Mouse (Mus musculus) G1E (cell line): ENCODE measurements around the gene Gatad2b. TPM values are rescaled to one million over a fixed set of nuclear protein-coding genes. Genes with fewer than 3 reads are reported as not detected.

Experiments
- ATAC-seq: 2 replicates; pipeline ENCODE4 v1.8.0; 2016; ENCODE audit warnings: mild to moderate bottlenecking; ENCODE audit not compliant: insufficient number of reproducible peaks, poor library complexity, low FRiP score, severe bottlenecking; ENCODE audit errors: extremely low read depth
- DNase-seq: peaks from one replicate; pipeline ENCODE4 v3.0.0; 2012; ENCODE audit warnings: low spot score
- H3K27me3 ChIP-seq: 2 replicates; pipeline ENCODE4 v1.6.1; 2012; ENCODE audit warnings: mild to moderate bottlenecking, low read length, inconsistent platforms; ENCODE audit not compliant: insufficient read depth
- H3K36me3 ChIP-seq: replicated peaks from 2 replicates; pipeline ENCODE3; 2012; ENCODE audit warnings: mild to moderate bottlenecking, inconsistent platforms
- H3K4me1 ChIP-seq: 2 replicates; pipeline ENCODE4 v1.6.1; 2012; ENCODE audit warnings: low read depth, low read length, inconsistent platforms, mixed read lengths; ENCODE audit not compliant: insufficient read depth
- H3K4me3 ChIP-seq: 2 replicates; pipeline ENCODE4 v1.5.1; 2012; ENCODE audit warnings: low read depth, mild to moderate bottlenecking, inconsistent platforms, low read length, moderate library complexity, mixed read lengths
- H3K9me3 ChIP-seq: replicated peaks from 2 replicates; pipeline ENCODE4 v1.6.1; 2012; ENCODE audit warnings: inconsistent platforms
- CTCF ChIP-seq: IDR thresholded peaks from 2 replicates; pipeline ENCODE4 v1.5.1; 2012; ENCODE audit warnings: low read depth, low read length, inconsistent platforms, mixed read lengths
- GATA1 ChIP-seq: IDR thresholded peaks from 2 replicates; pipeline ENCODE4 v1.6.1; 2012; ENCODE audit warnings: borderline replicate concordance, low read length, inconsistent platforms, mixed read lengths
- GATA2 ChIP-seq: IDR thresholded peaks from 2 replicates; pipeline ENCODE4 v1.6.1; 2012; ENCODE audit warnings: low read depth, low read length, inconsistent platforms, borderline replicate concordance
- POLR2AphosphoS5 ChIP-seq: IDR thresholded peaks from 2 replicates; pipeline ENCODE4 v1.6.1; 2012; ENCODE audit warnings: low read depth, low read length, inconsistent platforms; ENCODE audit not compliant: insufficient replicate concordance
- TAL1 ChIP-seq: conservative IDR thresholded peaks from 2 replicates; pipeline ENCODE4 v1.6.1; 2012; ENCODE audit warnings: low read depth, low read length, inconsistent platforms, mixed read lengths
- polyA plus RNA-seq: library from polyadenylated mRNA; stranded (reverse); fragments of >175 nt; gene quantifications from 2 replicates; pipeline ENCODE4 v1.2.3, GENCODE M21; 2012
- total RNA-seq, 2 experiments: library from RNA; stranded (forward) in 1 of 2; stranded (reverse) in 1 of 2; fragments of 200-1000 nt in 1 of 2; fragments of >200 nt in 1 of 2; fragmentation: Nextera tagmentation in 1 of 2; gene quantifications; 2 replicates each; pipeline ENCODE4 v1.2.3; 2014 to 2017

Gene Gatad2b
- total and polyA plus RNA-seq, 3 experiments: 6.8 to 176 (median 19.1) TPM

DNA sequence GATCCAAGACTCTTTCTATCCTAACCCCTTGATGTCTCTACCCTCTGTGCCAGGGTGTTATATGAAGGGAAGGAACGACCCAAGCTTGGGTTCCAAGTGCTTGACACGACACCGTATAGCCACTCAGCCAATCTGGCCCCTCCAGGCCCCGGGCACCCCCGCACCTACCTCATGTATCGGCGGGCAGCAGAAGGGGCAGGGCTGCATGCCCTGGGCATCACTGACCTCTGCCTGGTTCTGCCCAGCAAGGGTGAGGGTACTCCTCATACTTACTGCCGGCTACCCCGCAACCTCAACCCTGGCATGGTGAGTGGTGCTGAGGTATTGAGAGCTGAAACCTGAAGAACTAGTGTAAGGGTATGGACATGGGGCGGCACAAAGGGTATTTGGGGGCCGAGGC lies 24.8 kb upstream of the Gatad2b start:
- Histone ChIP-seq H3K27me3 (no peaks in the 10 kb centered on the region), H3K36me3 (peaks cover 74% of the 10 kb centered on the region), H3K9me3 (no peaks in the 10 kb centered on the region), H3K4me1 (peaks cover 58% of the 10 kb centered on the region), H3K4me3 (peak overlapping the region; percentile 46; the same call in 1 of the 2 replicates)
- TF ChIP-seq CTCF (no peak), GATA2 (no peak), GATA1 (no peak), POLR2AphosphoS5 (no peak), TAL1 (no peak)
- ATAC-seq (no peak), DNase-seq (no peak)

DNA sequence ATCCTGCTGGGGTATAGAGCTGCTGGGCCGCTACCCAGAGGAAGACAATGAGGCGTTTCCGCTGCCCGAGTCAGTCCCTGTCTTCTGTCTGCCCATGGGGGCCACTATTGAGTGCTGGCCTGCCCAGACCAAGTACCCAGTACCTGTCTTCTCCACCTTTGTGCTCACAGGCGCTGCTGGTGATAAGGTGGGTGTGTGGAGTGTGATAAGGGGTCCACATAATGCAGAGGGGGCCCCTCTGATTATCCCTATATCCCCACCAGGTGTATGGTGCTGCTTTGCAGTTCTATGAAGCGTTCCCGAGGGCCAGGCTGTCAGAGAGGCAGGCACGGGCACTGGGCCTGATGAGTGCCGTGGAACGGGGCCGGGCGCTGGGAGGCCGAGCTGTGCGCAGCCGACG lies 24.0 kb upstream of the Gatad2b start:
- Histone ChIP-seq H3K36me3 (peaks cover 74% of the 10 kb centered on the region), H3K27me3 (no peaks in the 10 kb centered on the region; the same call in 1 of the 2 replicates), H3K4me1 (peaks cover 51% of the 10 kb centered on the region), H3K9me3 (no peaks in the 10 kb centered on the region), H3K4me3 (no peak overlapping the region)
- no peak for ATAC-seq
- no peak for DNase-seq
- TF ChIP-seq POLR2AphosphoS5: no peak
- TF ChIP-seq GATA2: no peak
- no peak for TF ChIP-seq CTCF
- no peak for TF ChIP-seq GATA1
- no peak for TF ChIP-seq TAL1

DNA sequence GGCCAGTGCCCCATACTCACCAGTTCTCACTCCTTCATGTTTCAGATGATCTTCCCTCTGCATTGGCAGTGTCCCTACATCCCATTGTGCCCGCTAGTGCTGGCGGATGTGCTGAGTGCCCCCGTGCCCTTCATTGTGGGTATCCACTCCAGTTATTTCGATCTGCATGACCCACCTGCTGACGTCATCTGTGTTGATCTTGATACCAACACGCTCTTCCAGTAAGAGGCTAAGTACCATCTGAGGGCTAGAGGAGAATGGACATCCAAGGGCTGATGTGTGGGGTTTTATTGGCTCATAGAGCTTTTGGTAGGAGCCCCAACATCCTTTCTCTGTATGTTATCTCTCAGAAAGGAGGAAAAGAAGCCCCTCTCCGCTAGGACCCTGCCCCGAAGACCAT lies 22.2 kb upstream of the Gatad2b start:
- no peak for DNase-seq
- no peak for TF ChIP-seq CTCF
- no peak for TF ChIP-seq GATA2
- no peak for TF ChIP-seq POLR2AphosphoS5
- no peak for TF ChIP-seq GATA1
- no peak for TF ChIP-seq TAL1
- no peak for ATAC-seq
- no peak overlapping the region for H3K4me3 ChIP-seq
- peaks cover 45% of the 10 kb centered on the region for H3K4me1 ChIP-seq
- H3K27me3 ChIP-seq: no peaks in the 10 kb centered on the region; the same call in 1 of the 2 replicates
- H3K9me3 ChIP-seq: no peaks in the 10 kb centered on the region
- H3K36me3 ChIP-seq: peaks cover 84% of the 10 kb centered on the region

DNA sequence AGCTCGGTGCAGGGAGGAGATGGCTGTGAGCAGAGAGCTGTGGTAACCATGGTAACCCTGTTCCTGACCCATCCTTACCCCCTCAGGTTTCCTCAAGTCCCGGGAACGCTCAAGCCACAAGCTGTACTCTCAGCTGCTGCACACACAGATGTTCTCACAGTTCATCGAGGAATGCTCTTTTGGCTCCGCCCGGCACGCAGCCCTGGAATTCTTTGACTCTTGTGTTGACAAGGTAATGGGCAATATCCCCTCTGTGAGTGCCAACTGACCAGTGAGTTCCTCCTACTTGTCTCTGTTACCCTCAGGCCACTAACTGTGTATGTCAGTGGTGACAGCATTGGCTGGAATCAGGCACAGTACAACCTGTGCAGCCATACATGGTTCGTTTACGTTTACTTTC lies 20.8 kb upstream of the Gatad2b start:
- Histone ChIP-seq H3K4me1 (peaks cover 32% of the 10 kb centered on the region), H3K9me3 (no peaks in the 10 kb centered on the region), H3K36me3 (peaks cover 97% of the 10 kb centered on the region), H3K27me3 (no peaks in the 10 kb centered on the region; the same call in 1 of the 2 replicates), H3K4me3 (no peak overlapping the region)
- ATAC-seq: no peak
- DNase-seq: no peak
- TF ChIP-seq CTCF (no peak), TAL1 (no peak), GATA1 (no peak), GATA2 (no peak), POLR2AphosphoS5 (no peak)

DNA sequence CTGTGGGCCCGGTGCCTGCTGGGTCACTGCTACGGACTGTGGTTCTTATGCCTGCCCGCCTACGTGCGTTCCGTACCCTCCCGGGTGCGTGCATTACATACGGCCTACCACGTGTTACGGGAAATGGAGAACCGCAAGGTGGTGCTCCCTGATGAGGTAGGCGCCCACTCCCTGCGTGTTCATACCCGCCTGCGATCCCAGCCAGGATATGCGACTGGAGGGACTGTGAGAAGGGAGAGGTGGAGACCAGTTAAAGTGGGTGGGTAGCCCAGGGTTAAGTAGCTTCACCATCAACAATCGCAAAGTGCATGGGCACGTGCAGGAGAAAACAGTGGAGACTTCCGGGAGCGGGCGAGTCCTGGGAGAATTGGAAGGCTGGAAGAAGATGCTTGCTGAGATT lies 19.1 kb upstream of the Gatad2b start:
- TF ChIP-seq TAL1 (no peak), GATA1 (no peak), CTCF (no peak), GATA2 (no peak), POLR2AphosphoS5 (no peak)
- H3K4me3 ChIP-seq: no peak overlapping the region
- H3K27me3 ChIP-seq: no peaks in the 10 kb centered on the region; the same call in 1 of the 2 replicates
- H3K36me3 ChIP-seq: peaks cover 97% of the 10 kb centered on the region
- no peak for DNase-seq
- ATAC-seq: no peak
- H3K9me3 ChIP-seq: no peaks in the 10 kb centered on the region
- peaks cover 15% of the 10 kb centered on the region for H3K4me1 ChIP-seq

DNA sequence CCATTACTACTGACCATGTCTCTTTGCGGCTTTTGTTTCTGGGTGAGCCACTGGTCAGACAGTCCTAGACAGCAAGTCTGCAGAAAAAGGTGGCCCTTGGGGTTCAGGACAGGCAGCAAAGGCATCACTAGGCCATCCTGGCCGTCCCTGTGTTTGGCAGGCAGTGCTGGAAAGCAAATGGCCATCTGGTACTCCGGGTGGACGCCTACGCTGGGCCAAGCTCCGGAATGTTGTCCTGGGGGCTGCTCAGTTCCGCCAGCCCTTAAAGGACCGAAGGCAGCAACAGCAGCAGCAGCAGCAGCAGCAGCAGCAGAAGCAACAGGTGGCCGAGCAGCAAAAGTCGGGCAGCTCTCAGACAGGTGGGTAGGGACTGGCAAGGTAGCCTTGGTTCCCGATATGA lies 17.7 kb upstream of the Gatad2b start:
- TF ChIP-seq TAL1 (no peak), GATA1 (no peak), POLR2AphosphoS5 (no peak), CTCF (no peak), GATA2 (no peak)
- ATAC-seq (no peak), DNase-seq (no peak)

DNA sequence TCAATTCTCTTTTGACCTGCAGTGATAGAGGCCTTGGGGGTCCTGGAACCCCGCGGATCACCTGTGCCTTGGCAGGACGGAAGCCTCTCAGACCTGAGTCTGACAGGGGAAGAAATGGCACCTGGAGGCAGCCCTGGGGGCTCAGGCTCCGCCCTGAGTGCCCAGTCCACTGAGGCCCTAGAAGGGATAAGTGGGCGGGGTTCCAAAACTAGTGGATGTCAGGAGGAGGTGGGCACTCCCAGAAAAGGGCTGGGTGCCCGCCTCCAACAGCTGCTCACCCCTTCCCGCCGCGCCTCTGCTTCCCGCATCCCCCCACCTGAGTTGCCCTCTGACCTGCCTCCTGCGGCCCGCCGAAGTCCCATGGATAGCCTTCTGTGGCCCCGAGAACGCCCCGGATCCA lies 16.1 kb upstream of the Gatad2b start:
- ATAC-seq (no peak), DNase-seq (no peak)
- peaks cover 6% of the 10 kb centered on the region; the same call in 1 of the 2 replicates for H3K4me1 ChIP-seq
- no peak overlapping the region for H3K4me3 ChIP-seq
- TF ChIP-seq GATA1: no peak
- no peak for TF ChIP-seq POLR2AphosphoS5
- no peak for TF ChIP-seq GATA2
- no peak for TF ChIP-seq CTCF
- no peak for TF ChIP-seq TAL1
- no peaks in the 10 kb centered on the region; the same call in 1 of the 2 replicates for H3K27me3 ChIP-seq
- peaks cover 98% of the 10 kb centered on the region for H3K36me3 ChIP-seq
- H3K9me3 ChIP-seq: no peaks in the 10 kb centered on the region

More for the DNA sequence above, 17.7 kb upstream of the Gatad2b start:
- H3K9me3 ChIP-seq: no peaks in the 10 kb centered on the region
- H3K36me3 ChIP-seq: peaks cover 98% of the 10 kb centered on the region
- no peaks in the 10 kb centered on the region; the same call in 1 of the 2 replicates for H3K27me3 ChIP-seq
- H3K4me1 ChIP-seq: peaks cover 6% of the 10 kb centered on the region; the same call in 1 of the 2 replicates
- H3K4me3 ChIP-seq: no peak overlapping the region
